Mouse (Mus musculus): Measurements from ENCODE around the gene G6pc3. TPM values are rescaled to one million over a fixed set of nuclear protein-coding genes. Genes with fewer than 3 reads are reported as not detected.

The G6pc3 gene
- polyA plus RNA-seq, 1 experiment: 40.0 TPM

- no peak for TF ChIP-seq CTCF (IDR thresholded peaks at IDR 0.05; ENCODE audit: borderline replicate concordance, insufficient read depth, low read length)
- TF ChIP-seq POLR2A (IDR thresholded peaks at IDR 0.05; ENCODE audit: low read depth, low read length): no peak
- no peak overlapping the region for H3K4me3 ChIP-seq (ENCODE audit: insufficient read depth, low read length)
- no peak overlapping the region for H3K27ac ChIP-seq (ENCODE audit: insufficient read depth, low read length)
- H3K4me1 ChIP-seq (ENCODE audit: control insufficient read depth, insufficient read depth, low read length): peaks cover 33% of the 10 kb centered on the region
These were observed 32.0 kb downstream of the G6pc3 start for GRCm38 (mm10) chr11:102221243-102221953.

GRCm38 (mm10) chr11:102221954-102222351 is 32.5 kb downstream of the G6pc3 start:
- Histone ChIP-seq H3K27ac (ENCODE audit: insufficient read depth, low read length) (no peak overlapping the region), H3K4me1 (ENCODE audit: control insufficient read depth, insufficient read depth, low read length) (peaks cover 32% of the 10 kb centered on the region), H3K4me3 (ENCODE audit: insufficient read depth, low read length) (no peak overlapping the region)
- TF ChIP-seq POLR2A (IDR thresholded peaks at IDR 0.05; ENCODE audit: low read depth, low read length) (no peak), CTCF (IDR thresholded peaks at IDR 0.05; ENCODE audit: borderline replicate concordance, insufficient read depth, low read length) (no peak)

GRCm38 (mm10) chr11:102223166-102223565 is 33.7 kb downstream of the G6pc3 start:
- Histone ChIP-seq H3K27ac (ENCODE audit: insufficient read depth, low read length) (no peak overlapping the region), H3K4me3 (ENCODE audit: insufficient read depth, low read length) (no peak overlapping the region), H3K4me1 (ENCODE audit: control insufficient read depth, insufficient read depth, low read length) (peaks cover 26% of the 10 kb centered on the region)
- TF ChIP-seq CTCF (IDR thresholded peaks at IDR 0.05; ENCODE audit: borderline replicate concordance, insufficient read depth, low read length) (peak; percentile 45; the same call in 1 of the 2 replicates), POLR2A (IDR thresholded peaks at IDR 0.05; ENCODE audit: low read depth, low read length) (no peak)

- peaks cover 19% of the 10 kb centered on the region for H3K4me1 ChIP-seq (ENCODE audit: control insufficient read depth, insufficient read depth, low read length)
- no peak overlapping the region for H3K4me3 ChIP-seq (ENCODE audit: insufficient read depth, low read length)
These were observed 35.3 kb downstream of the G6pc3 start for GRCm38 (mm10) chr11:102224686-102225085.

GRCm38 (mm10) chr11:102225221-102225620 is 35.8 kb downstream of the G6pc3 start:
- H3K4me3 ChIP-seq (ENCODE audit: insufficient read depth, low read length): no peak overlapping the region
- peaks cover 19% of the 10 kb centered on the region for H3K4me1 ChIP-seq (ENCODE audit: control insufficient read depth, insufficient read depth, low read length)
- no peak for TF ChIP-seq POLR2A (IDR thresholded peaks at IDR 0.05; ENCODE audit: low read depth, low read length)
- TF ChIP-seq CTCF (IDR thresholded peaks at IDR 0.05; ENCODE audit: borderline replicate concordance, insufficient read depth, low read length): no peak
- H3K27ac ChIP-seq (ENCODE audit: insufficient read depth, low read length): peak overlapping the region; percentile 62

More at GRCm38 (mm10) chr11:102224686-102225085, 35.3 kb downstream of the G6pc3 start:
- TF ChIP-seq POLR2A (IDR thresholded peaks at IDR 0.05; ENCODE audit: low read depth, low read length) (0 out of 2 replicates have a peak, but pooled peaks have one; percentile 18), CTCF (IDR thresholded peaks at IDR 0.05; ENCODE audit: borderline replicate concordance, insufficient read depth, low read length) (no peak)
- peak overlapping the region; percentile 62 for H3K27ac ChIP-seq (ENCODE audit: insufficient read depth, low read length)

- TF ChIP-seq POLR2A (IDR thresholded peaks at IDR 0.05; ENCODE audit: low read depth, low read length) (no peak), CTCF (IDR thresholded peaks at IDR 0.05; ENCODE audit: borderline replicate concordance, insufficient read depth, low read length) (no peak)
- peak overlapping the region; percentile 62 for H3K27ac ChIP-seq (ENCODE audit: insufficient read depth, low read length)
- peaks cover 19% of the 10 kb centered on the region for H3K4me1 ChIP-seq (ENCODE audit: control insufficient read depth, insufficient read depth, low read length)
- no peak overlapping the region for H3K4me3 ChIP-seq (ENCODE audit: insufficient read depth, low read length)
These were observed 36.9 kb downstream of the G6pc3 start for GRCm38 (mm10) chr11:102226067-102226978.

- Histone ChIP-seq H3K4me1 (ENCODE audit: control insufficient read depth, insufficient read depth, low read length) (peaks cover 19% of the 10 kb centered on the region), H3K4me3 (ENCODE audit: insufficient read depth, low read length) (peak overlapping the region; percentile 70; the same call in 1 of the 2 replicates), H3K27ac (ENCODE audit: insufficient read depth, low read length) (no peak overlapping the region)
- TF ChIP-seq POLR2A (IDR thresholded peaks at IDR 0.05; ENCODE audit: low read depth, low read length) (no peak), CTCF (IDR thresholded peaks at IDR 0.05; ENCODE audit: borderline replicate concordance, insufficient read depth, low read length) (no peak)
These were observed 38.1 kb downstream of the G6pc3 start for GRCm38 (mm10) chr11:102227270-102228190.

- H3K4me1 ChIP-seq (ENCODE audit: control insufficient read depth, insufficient read depth, low read length): peaks cover 19% of the 10 kb centered on the region
- H3K4me3 ChIP-seq (ENCODE audit: insufficient read depth, low read length): peak overlapping the region; percentile 70
- TF ChIP-seq CTCF (IDR thresholded peaks at IDR 0.05; ENCODE audit: borderline replicate concordance, insufficient read depth, low read length): no peak
- TF ChIP-seq POLR2A (IDR thresholded peaks at IDR 0.05; ENCODE audit: low read depth, low read length): no peak
These were observed 38.7 kb downstream of the G6pc3 start for GRCm38 (mm10) chr11:102228191-102228545.

More at GRCm38 (mm10) chr11:102228191-102228545, 38.7 kb downstream of the G6pc3 start:
- no peak overlapping the region for H3K27ac ChIP-seq (ENCODE audit: insufficient read depth, low read length)
